Mouse (Mus musculus) urinary bladder, postnatal 10 days (tissue): ENCODE measurements around the gene Filip1.
"Not testable (repeated sequence)": the region's sequence is repeated elsewhere in the genome, so short reads cannot be mapped to it uniquely, and the experiment has no call there.

ENCODE experiments used
- DNase-seq: peaks from one replicate; pipeline ENCODE4 v3.0.0; 2022; ENCODE audit warnings: low spot score

The Filip1 gene

GRCm38 (mm10) chr9:80012751-80013150 lies at the start of gene Filip1:
Gene Filip1 (minus strand): TSS chr9:80012851.
- DNase-seq, result no peak

- DNase-seq, result no peak
Measured at GRCm38 (mm10) chr9:80057690-80058089, 45.0 kb upstream of the Filip1 start.

- no peak for DNase-seq
Measured at GRCm38 (mm10) chr9:80052951-80053350, 40.3 kb upstream of the Filip1 start.

- not testable (repeated sequence) for DNase-seq
Measured at GRCm38 (mm10) chr9:80049271-80049670, 36.6 kb upstream of the Filip1 start.

- not testable (repeated sequence) for DNase-seq
Measured at GRCm38 (mm10) chr9:80044301-80044700, 31.6 kb upstream of the Filip1 start.

DNA sequence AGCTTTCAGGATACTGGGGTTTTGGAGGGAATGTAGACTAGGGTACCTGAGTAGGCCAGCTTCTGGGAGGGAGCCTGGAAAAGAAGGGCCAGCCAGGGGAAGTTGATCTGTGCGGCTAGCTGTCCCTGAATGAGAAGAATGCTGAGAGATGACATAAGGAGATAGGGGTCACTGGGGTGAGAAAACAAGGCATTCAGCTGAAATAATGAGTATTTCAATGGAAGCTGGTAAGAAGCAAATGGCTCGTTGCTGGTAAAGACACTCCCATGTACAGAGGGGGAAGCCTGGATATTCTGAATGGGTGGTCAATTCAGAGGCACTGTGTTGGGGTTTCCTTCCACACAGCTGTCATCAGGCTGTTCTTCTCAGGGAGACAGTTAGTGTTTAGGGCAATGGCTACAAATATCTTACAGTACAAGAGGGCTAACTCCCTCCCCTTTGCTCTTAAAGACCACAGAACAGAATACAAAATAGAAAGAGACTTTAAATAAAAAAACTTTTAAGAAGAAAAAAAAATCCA lies 26.7 kb upstream of the Filip1 start:
- no peak for DNase-seq

GRCm38 (mm10) chr9:80037997-80038383 lies 25.3 kb upstream of the Filip1 start:
- no peak for DNase-seq

- no peak for DNase-seq
Measured at GRCm38 (mm10) chr9:80037262-80037996, 24.8 kb upstream of the Filip1 start.

GRCm38 (mm10) chr9:80026581-80027021 lies 13.9 kb upstream of the Filip1 start:
- DNase-seq, result no peak

- DNase-seq, result no peak
Measured at GRCm38 (mm10) chr9:80026017-80026416, 13.4 kb upstream of the Filip1 start.

DNA sequence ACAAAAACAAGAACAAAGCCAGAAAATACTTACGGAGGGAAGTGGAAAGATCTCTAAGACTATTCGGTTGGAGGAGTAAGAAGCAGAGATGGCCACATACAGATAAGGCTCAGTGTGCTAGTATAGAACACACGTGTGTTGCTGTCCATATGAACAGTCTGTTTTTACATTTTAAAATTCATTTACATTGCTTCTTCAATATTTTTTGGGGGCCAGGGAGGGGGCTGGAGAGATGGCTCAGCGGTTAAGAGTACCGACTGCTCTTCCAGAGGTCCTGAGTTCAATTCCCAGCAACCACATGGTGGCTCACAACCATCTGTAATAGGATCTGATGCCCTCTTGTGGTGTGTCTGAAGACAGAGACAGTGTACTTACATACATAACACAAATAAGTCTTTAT lies 12.7 kb upstream of the Filip1 start:
- DNase-seq, result not testable (repeated sequence)

DNA sequence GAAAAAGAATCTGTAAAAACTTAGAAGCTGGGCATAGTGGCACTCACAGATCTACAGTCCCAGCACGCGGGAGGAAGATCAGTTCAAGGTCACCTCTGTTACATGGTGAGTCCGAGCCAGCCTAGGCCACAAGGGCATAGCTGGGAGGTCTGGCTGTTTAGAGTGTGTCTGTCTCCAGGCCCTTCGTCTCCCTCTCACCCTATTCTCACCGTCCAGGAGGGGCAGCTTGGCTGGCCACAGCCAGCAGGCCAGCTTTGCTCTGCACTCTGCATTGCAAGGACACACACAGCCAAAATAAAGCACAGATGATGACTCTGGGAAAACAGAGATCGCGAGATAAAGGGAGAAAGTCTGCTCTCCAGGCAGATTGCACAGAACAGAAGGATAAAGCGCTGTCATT lies 10.2 kb upstream of the Filip1 start:
- DNase-seq, result no peak

DNA sequence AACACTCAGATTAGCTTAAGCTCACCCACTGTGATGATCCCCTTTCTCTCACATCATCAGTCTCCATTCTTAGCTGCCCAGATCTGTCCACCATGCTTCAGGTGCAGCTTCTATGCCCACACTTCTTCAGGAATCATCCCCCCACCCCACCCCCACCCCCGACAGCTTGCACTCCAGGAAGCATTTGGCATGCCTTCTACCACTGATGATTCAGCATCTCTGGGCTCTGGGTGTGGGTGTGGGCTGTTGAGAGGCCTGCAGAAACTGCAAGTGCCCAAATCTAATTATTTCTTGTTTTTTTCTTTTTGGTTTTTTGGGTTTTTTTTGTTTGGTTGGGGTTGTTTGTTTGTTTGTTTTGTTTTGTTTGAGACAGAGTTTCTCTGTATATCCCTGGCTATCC lies 9.0 kb upstream of the Filip1 start:
- DNase-seq, result no peak

DNA sequence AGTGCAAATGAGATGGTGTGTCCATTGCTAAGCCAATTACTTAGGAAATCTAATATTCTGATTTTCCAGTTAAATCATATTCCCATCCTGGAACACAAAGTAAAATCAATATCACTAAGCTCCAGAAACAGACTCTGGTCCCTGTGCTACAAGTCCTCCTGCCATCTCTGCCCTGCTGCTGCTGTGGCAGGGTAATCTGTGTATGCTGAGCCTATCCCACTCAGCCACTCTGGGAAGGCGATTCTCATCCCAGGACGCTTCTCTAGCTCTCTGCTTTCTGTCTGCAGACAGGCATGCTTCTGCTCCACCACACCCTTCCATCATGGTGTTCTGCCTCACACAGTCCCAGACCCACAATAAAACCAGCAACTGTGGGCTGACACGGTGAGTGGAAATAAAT lies 7.8 kb upstream of the Filip1 start:
- DNase-seq, result no peak

DNA sequence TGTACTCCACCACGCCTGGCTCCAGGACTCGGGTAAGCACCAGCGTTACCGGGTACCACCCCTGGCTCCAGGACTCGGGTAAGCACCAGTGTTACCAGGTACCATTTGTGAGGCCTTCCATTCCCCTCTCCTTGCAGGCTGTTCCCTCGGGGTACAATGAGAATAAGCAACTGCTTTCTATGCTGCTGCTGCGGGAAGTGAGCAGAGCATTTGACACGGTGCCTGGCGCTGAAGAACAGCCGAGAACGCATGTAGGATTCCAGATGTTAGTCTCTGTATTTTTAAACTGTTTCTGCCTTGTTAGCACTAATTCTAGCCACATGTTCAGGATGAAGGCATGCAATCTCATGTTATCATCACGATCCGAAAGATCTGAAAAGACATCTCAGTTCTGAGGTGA lies 635 bp downstream of the Filip1 start:
- DNase-seq, result no peak

GRCm38 (mm10) chr9:80002394-80003188 lies 10.1 kb downstream of the Filip1 start:
- DNase-seq, result peak; percentile 34

- DNase-seq, result no peak
Measured at GRCm38 (mm10) chr9:79997282-79997681, 15.4 kb downstream of the Filip1 start.

DNA sequence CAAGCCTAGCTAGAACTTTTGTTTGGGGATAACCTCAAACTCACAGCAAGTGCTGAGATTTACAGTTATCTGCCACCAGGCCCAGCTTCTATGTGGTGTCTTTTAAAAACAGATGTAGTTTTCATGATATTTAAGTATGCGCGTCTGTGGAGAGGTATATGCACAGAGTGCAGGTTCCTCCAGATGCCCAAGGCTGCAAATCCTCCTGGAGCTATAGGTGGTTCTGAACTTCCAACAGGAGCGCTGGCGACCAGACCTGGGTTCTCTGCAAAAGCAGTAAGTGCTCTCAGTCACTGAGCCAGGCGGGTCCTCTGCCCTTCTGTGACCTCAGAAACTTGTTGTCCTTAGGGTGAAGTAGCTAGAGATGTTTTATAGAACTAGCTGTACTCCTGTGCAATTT lies 18.4 kb downstream of the Filip1 start:
- DNase-seq, result no peak

DNA sequence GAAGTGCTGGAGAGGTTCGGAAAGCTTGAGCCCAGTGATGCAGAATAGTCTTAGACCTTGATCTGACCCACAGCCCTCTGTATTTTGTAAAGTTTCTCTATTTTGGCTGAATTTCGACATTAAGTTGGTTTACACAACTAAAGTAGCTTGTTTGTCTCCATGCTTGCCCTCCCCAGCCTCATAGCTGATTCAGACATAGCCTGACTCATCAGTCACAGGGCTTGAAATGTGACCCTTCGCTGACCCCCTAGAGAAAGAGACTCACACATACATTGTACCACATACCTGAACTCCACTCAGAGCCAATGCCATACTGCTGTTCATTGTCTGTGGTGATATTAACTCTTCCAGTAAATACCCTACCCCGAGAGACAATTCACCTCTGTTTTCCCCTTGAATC lies 19.6 kb downstream of the Filip1 start:
- DNase-seq, result no peak

- no peak for DNase-seq
Measured at GRCm38 (mm10) chr9:79990456-79991017, 22.1 kb downstream of the Filip1 start.

GRCm38 (mm10) chr9:79989703-79990102 lies 22.9 kb downstream of the Filip1 start:
- DNase-seq, result no peak

DNA sequence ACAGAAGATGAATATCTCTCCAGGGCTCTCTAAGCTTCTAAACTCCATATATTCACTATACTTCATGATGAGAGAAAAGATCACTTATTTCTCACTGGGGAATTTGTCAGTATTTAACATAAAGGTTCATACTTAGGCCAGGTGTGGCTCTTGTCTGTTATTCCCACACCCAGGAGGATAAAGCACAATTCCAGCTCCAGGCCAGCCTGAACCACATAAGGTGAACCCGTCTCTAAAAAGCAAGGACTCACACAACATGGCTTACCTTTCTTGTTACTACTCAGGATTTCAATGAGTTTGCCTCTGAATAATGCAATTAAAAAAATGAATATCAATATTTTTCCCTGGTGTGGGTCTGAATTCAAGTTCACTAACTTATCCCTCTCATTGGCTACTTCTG lies 23.6 kb downstream of the Filip1 start:
- DNase-seq, result no peak

DNA sequence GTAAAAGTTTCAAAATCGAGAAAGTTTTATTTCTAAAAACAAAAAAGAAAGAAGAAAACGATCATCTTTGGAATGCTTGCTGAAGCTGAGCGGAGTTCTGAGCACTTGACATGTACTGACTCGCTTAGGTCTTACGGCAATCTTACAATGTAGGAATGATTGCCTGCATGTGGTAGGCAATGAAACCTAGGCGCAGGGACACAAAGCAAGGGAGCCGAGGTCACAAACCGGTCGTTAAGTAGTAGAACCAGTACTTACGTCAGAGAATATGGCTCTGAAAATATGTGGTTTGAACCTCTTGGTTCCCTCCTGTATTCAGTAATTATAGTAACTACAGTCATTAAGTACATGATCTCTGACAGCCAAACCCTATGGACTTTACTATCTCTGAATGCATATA lies 29.4 kb downstream of the Filip1 start:
- no peak for DNase-seq
